Mouse (Mus musculus): ENCODE results near the gene Fam69a.
"Not testable (repeated sequence)": the region's sequence is repeated elsewhere in the genome, so short reads cannot be mapped to it uniquely, and the experiment has no call there.

Fam69a gene

GRCm38 (mm10) chr5:107978289-107979035 lies 8.4 kb downstream of the Fam69a start:
- DNase-seq, result no peak

DNA sequence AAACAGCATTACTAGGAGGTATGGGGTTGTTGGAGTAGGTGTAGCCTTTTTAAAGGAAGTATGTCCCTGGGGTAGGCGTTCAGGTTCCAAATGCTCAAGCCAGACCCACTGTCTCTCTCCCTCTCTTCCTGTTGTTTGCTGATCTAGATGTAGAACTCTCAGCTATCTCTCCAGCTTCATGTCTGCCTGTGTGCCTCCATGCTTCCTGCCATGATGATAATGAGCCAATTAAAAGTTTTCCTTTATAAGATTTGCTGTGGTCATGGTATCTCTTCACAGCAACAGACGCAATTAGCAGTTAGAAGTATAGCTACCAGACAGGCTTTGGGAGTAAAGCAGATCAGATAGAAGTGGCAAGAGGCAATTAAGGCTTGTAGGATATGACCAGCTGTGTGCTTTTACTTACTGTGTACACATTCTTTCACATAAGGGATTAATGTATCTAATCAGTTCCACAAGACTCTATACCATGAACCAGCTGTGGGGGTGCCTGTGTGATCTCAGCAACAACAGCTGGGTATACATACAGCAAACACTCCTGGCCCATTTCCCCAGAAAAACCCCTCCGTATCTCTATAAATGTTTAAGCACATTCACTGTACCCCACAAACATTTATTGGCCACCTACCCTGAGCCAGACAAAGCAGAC lies 9.1 kb downstream of the Fam69a start:
- no peak for DNase-seq

DNA sequence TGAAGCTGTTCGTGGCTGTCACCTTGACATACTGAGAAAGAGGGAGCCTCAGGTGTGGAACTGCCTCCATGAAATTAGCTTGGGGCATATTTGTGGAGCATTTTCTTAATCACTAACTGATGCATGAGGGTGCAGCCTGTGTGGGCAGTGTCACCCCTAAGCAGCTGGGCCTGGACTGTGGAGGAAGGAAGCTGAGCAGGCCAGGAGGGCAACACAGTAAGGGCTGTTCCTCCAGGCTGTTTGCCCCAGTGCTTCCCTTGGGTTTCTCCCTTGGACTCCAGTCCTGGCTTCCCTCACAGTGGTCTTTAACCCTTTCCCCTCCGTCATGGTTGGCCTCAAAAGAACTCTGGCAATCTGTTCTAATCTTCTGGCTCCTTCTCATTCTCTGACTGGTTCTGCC lies 13.6 kb downstream of the Fam69a start:
- peak; percentile 74 for DNase-seq

- no peak for DNase-seq
These were observed 14.2 kb downstream of the Fam69a start for GRCm38 (mm10) chr5:107972444-107973272.

DNA sequence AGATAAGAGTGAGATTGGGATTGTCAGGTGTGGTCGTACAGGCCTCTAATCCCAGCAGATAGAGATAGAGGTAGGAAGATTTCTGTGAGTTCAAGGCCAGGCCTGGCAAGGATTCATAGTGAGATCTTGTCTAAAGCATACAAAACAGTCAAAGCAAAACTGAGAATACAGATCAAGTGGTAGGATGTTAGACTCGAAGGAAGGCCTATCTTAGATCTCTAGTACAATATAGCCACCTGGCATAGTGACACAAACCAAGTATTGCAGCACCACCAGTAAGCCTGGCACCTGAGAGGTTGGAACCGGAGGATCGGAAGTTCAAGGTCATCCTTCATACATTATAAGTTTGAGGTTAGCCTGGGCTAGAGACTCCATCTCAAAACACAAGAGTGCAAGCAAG lies 15.8 kb downstream of the Fam69a start:
- no peak for DNase-seq

- not testable (repeated sequence) for DNase-seq
These were observed 17.1 kb downstream of the Fam69a start for GRCm38 (mm10) chr5:107969818-107970217.

GRCm38 (mm10) chr5:107968079-107968478 lies 18.8 kb downstream of the Fam69a start:
- no peak for DNase-seq

DNA sequence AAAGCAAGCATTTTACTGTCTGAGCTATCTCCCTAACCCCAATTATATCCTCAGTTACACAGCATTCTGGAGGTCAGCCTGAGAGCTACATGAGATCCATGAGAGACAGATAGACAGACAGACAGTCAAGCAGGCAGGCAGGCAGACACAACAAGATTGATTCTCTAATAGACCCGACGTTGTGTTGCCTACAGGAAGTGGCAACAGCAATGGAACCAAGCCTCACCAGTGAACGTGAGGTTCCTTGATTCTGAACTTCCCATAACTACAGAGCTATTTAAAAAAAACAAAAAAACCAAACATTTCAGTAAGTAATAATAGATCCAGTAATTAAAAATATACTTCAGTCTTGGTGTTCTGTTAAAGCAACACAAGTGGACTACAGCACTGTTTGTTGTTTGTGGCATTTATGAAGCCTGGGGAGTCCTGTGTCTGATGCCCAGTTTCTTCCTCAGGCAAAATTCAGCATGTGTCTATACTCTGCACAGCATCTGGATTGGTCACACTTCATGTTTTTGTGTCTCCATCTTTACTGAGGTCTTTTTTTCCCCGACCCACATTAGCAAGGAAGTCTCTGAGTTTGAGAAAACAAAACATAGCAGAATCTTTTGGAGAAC lies 19.9 kb downstream of the Fam69a start:
- no peak for DNase-seq

- DNase-seq, result no peak
These were observed 20.7 kb downstream of the Fam69a start for GRCm38 (mm10) chr5:107966156-107966555.

DNA sequence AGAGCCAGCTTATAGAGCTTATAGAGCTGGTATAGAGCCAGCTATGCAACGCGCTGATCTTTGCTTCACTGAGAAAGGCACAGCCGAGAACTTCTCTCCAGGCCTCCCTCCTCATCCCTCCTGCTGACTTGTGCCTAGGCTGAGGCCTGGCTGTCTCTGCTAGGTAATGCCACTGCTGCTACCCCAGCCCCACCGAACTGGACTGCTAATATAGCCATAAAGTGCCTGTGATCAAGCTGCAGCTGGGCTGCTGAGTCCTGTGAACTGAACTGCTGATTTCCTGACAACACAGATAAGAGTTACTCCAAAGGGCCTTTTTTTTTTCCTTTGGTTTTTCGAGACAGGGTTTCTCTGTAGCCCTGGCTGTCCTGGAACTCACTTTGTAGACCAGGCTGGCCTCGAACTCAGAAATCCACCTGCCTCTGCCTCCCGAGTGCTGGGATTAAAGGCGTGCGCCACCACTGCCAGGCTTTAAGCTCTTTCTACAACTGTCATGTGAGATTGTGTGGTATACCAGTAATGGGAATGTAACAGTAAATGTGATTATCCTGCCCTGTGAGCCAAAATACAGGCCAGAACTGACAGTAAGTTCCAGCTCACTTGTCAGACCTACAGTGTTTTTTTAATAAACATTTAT lies 21.4 kb downstream of the Fam69a start:
- no peak for DNase-seq

DNA sequence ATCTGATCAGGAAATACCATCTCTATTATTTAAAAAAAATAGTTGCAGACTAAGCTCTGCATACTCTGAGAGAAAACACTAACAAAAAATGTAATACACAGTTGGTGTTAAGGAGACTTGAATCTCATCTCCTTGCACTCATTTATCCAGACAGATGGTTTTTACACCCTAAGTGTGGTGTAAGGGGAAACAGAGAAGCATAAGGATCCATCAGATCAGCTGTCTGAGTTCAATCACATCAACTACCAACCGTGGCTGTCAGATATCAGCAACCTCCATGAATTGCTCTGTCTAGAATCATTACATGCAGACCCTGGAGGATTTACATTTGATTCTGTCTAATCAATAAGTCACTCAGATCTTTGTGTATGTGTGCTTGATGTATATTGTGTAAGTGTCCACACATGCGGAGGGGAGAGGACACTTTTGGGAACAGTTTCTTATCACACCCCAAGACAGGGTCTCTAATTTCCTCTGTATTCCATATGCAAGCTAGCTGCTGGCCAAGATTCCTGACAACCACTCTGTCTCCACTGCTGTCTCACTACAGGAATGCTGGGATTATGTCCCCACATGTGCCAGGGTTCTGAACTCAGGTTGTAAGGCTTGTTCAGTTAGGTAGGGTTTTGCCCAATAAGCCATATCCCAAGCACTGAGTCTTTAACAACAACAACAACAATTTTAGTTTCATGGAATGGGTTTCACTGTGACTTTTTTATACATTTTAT lies 22.7 kb downstream of the Fam69a start:
- no peak for DNase-seq

- DNase-seq, result peak; percentile 52
These were observed 25.2 kb downstream of the Fam69a start for GRCm38 (mm10) chr5:107961438-107962251.

DNA sequence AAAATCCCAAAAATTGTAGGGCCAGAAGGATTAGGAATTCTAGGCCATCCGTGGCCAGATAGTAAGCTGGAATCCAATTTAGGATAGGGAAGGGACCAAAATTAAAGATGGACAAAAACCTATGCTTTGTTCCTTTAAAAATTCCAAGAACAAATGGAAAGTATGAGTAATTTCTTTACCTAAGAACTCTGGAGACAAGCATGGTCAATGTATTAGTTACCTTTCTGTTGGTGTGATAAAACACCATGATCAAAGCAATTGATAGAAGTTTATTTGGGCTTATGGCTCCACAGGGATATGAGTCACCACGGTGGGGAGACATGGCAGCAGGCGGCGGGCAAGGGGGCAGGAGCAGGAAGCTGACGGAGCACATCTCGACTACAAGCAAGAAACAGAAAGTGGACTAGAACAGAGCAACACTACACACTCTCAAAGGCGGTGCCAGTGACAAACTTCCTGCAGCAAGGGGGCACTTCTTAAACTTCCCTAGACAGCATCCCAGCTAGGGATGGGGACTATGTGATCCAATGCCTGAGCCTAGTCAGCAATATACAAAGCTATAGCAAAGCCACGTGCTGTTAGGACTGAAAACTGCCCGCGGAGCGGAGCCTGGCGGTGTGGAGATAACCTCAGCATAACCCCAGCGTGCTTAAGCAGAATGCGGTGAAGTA lies 26.2 kb downstream of the Fam69a start:
- no peak for DNase-seq

DNA sequence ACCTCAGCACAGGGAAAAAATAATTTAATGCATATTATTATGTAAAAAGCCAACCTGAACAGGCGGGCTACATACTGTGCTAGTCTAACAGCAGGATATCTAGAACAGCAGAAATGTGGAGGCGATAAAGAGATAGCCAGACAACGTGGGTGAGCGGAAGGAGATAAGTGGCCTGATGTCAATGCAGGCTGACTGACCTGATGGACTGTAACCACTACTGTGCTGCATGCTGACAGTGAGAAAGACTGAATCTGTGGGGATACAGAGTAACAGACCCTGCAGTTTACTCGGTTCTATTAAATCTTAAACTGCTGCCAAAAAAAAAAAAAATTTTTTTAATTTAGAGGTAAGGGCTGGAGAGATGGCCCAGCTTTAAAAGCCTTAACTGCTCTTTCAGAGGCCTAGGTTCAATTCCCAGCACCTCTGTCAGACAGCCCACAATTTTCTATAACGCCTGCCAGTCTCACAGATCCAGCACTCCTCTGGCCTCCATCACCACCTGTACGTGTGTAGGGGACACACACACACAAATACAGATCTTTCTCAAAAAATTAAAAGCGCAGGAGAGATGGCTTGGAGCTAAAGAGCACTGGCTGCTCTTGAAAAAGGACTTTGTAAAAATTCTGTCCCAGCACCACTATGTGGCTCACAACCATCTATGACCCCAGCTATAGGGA lies 27.1 kb downstream of the Fam69a start:
- DNase-seq, result no peak

DNA sequence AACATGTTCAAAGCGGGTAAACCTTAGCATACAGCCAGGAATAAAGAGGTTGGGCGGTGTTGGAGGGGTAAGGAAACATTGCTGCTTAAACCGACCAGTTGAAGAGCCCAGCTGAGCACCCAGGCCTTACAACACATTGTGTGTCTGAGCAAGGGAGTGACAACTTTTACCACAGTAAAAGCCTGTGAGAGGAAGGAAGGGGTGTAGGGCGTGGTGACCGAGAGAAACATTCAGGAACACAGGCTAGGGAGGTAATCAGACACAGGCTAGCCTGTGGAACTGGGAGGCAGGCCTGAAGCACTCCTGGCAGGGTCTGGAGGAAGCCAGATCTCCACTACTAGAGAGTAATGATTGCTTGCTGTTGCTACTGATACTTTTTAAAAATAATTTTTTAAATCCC lies 36.2 kb downstream of the Fam69a start:
- no peak for DNase-seq

DNA sequence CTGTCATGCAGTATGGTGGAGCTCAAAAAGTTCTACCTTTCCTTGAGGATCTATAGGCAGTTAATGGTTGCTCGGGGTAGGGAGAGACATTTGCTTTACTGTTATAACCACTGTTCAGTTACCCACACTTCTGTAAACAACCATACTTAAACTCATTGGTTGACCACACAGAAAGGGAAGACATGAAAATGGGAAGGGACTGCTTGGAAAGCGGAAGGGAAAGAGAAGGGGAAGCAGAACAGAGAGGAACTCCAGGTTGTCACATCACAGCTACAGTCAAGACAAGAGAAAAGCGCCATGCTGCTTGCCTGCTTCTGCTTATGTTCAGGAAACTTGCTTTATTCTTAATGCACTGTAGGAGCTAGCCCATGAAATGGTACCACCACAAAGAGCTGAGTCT lies 37.3 kb downstream of the Fam69a start:
- DNase-seq, result no peak

DNA sequence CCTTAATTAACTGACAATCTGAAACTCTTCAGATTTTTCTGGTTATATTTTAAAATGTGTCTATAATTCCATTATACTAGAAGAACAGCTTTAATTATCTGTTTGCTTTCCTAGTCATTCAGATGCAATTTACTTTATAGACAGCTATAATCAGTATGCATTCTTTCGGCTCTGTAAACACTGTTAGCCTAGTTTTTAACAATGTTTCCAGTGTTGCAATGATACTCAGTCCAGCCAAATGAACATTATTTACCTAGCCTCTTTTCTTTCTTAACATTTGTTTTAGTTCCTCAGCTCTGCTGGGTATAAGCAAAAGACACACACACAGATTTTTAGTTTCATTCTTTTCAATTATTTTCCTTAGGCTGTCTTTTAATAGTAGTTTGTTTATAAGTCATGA lies 38.0 kb downstream of the Fam69a start:
- no peak for DNase-seq

DNA sequence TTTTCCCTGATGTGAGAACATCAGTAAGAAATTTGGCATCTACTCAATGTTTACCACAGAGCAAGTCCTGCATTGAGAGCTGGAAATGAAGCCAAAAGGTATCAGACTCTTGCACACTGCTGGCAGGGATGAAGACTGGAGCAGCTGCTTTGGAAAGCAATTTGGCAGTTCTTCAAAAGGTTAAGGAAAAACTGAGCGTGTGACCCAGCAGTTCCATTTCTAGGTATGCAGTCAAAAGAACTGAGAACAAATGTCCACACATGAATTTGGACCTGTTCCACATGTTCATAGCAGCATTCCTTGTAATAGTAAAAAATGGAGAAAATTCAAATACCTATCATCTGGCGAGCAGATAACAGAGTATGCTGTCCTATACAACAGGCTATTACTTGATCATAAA lies 39.3 kb downstream of the Fam69a start:
- DNase-seq, result peak; percentile 75

DNA sequence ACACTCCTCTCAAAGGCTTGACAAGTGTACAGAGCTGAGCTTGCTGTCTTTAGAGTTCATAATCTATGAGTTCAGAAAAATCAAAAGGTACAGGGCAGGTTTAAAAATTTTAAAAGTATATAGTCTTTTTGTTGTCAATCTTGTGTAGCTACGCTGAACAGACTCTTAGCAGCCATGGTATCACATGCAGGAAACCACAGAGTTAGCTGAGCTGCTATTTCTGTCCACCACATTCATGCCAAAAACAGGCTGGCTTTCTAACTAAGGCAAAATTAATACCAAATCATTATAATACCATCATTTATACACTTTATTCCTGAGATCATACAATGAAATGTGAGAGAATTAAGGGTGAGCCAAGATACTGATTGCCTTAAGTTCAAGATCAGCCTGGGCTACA lies 40.4 kb downstream of the Fam69a start:
- no peak for DNase-seq

DNA sequence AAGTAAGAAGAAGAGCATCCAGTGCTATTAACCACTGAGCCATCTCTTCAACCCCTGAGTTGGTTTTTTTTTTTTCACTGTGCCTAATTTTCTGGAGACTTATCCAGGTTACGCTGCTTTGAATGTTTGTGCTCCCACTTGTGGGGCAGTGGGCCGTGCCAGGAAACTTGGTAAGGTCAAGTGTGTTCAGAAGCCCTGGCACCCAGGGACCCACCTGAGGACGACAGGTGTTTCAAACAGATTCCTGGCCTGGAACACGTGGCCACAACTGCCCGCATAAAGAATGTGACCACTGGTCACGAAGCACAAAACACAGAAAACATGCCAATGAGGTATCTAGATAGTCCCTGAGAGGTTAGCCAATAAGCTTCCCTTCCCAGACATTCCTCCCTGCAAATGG lies 43.4 kb downstream of the Fam69a start:
- DNase-seq, result no peak
